Mouse (Mus musculus) cerebral cortex, adult 2 months (tissue): Measurements from ENCODE around the gene Gpd1l.

Experiments used
- WGBS: fragments of 180-500 bp; shearing (Covaris S2); methylation state at CpG from one replicate; pipeline ENCODE4 v1.1.7; 2018; 5-methylcytosine and 5-hydroxymethylcytosine counted together

Gene Gpd1l

GRCm38 (mm10) chr9:114930464-114931090 lies 3.2 kb downstream of the Gpd1l start:
- 52% methylated on average over 9 of the region's 9 CpGs for WGBS

DNA sequence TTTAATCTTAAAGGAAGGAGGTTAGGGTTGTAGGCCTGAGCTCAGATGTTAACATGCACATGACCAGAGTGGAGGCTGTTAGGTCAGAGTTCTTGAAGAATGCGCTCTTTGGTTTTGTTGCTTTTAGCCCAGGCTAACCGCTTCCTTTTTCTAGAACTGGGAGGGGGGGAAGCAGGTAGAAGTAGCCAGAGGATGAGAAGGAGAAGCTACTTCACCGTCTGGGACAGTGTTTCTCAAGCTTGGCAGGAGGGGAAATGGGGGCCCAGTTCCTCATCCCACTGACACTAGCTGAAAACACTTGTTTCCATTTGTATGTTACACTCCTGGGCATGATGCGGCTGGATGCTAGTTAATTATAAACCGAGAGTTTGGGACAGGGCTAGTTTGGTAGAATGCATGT lies 8.2 kb downstream of the Gpd1l start:
- WGBS: 82% methylated on average over 5 of the region's 5 CpGs

DNA sequence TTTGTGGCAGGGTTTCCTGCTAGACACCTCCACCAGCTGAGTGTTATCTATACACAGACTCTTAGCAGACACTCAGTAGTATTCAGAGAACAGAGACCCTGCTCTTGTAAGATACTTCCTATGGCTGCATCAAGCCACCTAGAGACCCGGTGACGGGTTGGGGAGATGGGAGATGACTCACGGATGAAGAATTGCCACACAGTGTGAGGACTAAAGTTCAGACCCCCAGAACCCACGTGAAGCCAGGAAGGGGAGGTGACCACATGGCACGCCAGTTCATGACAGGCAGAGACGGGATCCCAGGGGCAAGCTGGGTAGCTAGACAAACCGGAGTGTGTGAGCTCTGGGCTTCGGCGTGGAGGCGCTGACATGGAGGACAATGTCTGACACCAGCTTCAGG lies 8.7 kb downstream of the Gpd1l start:
- WGBS: 84% methylated on average over 10 of the region's 10 CpGs

DNA sequence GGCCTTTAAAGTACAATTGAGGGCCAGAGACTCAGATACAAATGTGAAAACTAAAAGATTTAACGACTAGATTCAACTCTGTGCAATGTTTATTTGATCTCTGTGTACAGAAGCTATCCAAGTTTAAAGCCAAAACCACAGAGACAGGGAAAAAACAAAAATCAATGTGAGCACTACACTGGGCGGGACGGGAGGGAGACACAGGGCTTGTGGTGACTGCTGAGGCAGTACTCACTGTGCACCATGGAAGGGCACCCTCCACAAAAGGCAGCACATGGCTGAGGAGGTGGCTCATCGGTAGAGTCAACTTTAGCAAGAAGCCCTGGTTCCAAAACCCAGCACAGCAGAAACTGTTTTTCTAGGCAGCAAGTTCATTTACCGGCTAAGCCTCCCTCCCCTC lies 9.3 kb downstream of the Gpd1l start:
- 36% methylated on average over 5 of the region's 5 CpGs for WGBS

GRCm38 (mm10) chr9:114922209-114922608 lies 11.6 kb downstream of the Gpd1l start:
- WGBS: 90% methylated on average over 5 of the region's 5 CpGs

DNA sequence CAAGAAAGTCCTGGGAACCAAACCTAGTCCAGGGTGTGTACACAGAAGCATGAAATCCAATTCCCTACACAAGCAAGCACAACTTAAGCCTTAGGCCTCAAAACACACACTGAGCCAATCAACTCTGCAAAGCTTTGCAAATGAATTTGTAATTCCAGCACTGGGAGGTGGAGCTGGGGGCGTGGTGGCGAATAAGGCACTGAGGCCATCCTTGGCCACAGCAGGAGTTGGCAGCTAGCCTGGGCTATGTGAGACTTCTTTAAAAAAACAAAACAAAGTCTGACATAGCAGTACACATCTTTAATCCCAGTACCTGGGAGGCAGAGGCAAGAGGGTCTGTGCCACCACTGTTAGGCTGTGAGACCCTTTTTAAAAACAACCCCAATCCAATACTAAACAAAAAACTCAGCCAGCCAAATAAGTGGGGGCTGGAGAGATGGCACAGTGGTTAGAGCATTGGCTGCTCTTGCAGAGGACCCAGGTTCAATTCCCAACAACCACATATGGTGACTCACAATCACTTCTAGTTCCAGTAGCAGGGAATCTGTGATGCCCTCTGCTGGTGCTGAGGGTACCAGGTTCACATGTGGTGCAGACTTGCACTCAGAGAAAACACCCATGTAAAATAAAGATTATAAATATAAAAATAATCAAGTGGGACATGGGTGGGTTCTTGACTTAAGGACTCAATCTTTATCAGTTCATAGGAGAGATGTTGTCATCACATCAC lies 12.3 kb downstream of the Gpd1l start:
- WGBS: 71% methylated on average over 2 of the region's 2 CpGs

GRCm38 (mm10) chr9:114920569-114920968 lies 13.2 kb downstream of the Gpd1l start:
- WGBS: 85% methylated on average over 9 of the region's 9 CpGs

- WGBS: 40% methylated on average over 18 of the region's 18 CpGs
Measured at GRCm38 (mm10) chr9:114912680-114913649, 20.8 kb downstream of the Gpd1l start.

GRCm38 (mm10) chr9:114907509-114907908 lies 26.3 kb downstream of the Gpd1l start:
- WGBS: 83% methylated on average over 7 of the region's 7 CpGs

DNA sequence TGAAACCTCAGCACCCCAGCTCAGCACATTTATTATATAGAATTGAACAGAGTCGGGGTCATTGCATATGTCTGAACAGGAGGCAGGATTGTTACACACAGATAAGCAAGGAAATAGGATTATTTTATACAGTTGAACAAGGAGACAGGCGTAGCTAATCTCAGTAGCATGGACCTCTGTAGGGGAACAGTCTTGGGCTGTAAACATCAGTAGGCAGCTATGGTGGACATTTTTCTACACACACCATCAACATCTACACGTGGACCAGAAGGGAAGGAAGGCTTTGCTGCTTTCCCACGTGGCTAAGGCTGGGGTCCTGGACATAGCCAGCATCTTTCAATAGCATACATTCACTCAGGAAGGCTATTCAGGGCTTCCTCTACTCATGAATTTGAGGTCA lies 37.9 kb downstream of the Gpd1l start:
- WGBS: 82% methylated on average over 4 of the region's 4 CpGs

DNA sequence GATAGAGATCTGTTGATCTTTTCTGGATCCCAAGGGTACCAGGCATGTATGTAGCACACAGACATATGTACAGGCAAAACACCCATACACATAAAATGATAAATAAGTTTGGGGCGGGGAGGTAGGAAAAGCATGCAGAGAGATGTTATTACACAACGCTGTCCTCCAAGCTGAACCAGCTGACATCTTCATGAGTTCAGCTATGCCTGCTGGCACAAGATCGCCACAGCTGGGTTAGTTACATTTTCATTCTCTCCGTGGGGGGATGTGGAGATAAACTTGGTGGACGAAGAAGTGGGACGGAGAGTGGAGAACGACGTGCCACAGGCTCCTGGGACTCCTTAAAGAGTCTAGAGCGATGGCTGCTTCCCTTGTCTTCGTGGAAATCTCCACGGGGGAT lies 40.8 kb downstream of the Gpd1l start:
- WGBS: 80% methylated on average over 11 of the region's 11 CpGs

DNA sequence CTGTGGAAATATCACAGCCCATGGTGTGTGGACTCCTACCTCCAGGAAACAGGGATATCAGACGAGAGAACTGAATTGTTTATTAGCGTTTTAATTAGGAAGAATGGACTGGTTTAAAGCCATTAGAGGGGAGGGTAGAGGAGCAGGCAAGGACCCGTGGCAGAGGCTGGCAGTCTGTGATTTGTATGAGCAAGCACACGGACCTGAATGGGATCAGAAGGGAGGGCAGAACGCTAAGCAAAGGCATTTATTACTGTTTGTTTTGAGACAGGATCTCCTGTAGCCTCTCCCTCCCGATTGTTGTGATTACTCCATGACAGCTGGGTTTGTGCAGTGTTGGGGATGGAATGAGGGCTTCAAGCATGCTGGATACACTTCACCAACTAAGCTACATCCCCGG lies 43.4 kb downstream of the Gpd1l start:
- WGBS: 51% methylated on average over 7 of the region's 7 CpGs

- 91% methylated on average over 5 of the region's 5 CpGs for WGBS
Measured at GRCm38 (mm10) chr9:114888856-114889407, 44.9 kb downstream of the Gpd1l start.

DNA sequence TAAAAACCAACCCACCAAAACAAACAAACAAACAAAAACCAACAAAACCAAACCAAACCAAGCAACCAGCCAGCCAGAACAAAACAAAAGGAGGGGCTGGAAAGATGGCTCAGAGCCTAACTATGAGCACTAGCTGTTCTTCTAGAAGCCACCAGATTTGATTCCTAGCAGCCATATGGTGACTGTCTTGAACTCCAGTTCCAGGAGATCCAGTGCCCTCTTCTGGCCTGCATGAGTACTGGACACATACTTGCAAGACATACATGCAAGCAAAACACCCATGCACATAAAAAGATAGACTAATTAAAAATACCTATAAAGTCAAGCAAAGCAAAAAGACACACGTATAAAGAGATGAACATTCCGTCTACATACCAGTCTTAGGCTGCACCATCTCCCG lies 46.1 kb downstream of the Gpd1l start:
- 91% methylated on average over 3 of the region's 3 CpGs for WGBS

DNA sequence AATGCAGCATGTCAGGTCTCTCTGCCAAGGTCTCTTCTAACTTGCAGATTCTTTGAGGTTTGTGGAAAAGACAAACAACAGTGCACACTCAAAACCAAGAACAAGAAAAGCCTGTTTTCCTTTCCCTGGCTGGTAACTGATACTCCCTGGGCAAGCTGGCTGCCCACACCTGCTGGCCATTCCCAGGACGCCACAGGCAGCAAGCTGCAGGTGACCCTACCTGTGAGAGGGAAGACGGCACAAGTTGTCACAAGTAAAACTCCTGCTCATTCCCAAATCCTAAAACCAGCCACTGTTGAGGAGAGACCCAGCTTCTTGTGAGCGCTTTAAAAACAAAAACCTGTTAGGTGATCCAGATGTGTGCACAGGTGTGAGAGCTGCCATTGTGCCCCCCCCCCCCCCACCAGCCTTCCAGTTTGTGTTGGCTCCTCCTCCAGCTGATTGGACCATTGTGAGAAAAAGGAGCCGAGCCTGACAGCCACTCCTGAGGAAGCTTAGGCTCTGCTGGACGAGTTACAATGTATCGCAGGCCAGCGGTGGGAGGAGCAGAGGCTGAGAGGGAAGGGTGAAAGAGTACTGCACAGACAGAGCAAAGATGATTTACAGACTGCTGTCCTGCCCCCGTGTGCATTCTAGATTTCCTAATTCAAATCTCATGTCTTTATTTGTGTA lies 47.7 kb downstream of the Gpd1l start:
- 42% methylated on average over 8 of the region's 8 CpGs for WGBS

DNA sequence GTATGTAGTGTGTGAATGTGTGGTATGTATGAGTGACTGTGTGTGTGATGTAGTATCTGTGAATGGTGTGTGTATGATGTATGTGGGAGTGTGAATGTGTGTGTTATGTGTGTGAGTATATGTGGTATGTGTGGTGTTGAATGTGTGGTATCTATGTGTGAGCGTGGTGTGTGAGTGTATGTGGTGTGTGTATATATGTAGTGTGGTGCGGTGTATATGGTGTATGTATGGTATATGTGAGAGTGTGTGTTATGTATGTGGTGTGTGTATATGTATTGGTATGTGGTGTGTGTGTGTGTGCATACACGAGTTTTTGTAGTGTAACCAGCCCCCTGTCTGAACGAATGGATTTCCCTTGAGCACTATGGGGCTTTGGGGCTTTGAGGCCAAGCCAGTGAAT lies 48.2 kb downstream of the Gpd1l start:
- WGBS: 72% methylated on average over 4 of the region's 4 CpGs

DNA sequence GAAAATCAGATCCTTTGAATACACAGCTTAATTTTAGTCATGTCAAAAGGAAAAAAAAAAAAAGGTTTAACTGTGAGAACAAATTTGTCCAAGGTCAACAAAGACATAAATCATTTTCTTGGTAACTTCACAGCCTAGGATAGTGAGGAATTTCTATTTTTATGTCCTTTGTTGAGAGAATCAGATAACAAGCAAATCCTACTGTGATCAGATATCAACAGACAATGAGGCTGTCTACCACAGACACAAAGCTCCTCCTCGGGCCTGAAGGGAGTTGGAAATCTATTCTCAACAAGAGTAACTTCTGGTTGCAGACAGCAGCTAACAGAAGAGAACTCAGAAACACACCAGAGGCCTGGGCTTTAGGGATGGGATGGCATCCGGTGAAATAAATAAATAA lies 51.8 kb downstream of the Gpd1l start:
- 70% methylated on average over 2 of the region's 2 CpGs for WGBS

DNA sequence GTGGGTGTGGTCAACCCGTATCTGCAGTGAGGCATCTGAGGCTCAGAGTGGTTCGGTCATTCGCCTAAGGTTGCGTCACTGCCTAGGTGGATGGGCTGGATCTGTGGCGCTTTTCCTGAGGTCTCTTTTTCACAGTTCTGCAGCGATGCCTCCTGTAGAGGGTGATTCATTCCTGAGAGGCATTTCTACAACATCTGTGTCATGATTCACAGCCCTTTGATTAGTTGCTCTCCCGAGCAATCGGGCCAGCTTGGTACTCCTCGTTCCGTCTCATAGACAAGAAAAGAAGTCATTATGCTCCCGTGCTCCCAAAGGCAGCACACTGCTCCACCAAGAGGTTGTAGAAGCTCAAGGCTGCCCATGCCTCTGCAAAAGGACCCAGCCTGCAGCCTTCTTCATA lies 78.5 kb downstream of the Gpd1l start:
- 42% methylated on average over 11 of the region's 11 CpGs for WGBS

GRCm38 (mm10) chr9:114854686-114855085 lies 79.1 kb downstream of the Gpd1l start:
- WGBS: 66% methylated on average over 9 of the region's 9 CpGs

- WGBS: 76% methylated on average over 15 of the region's 15 CpGs
Measured at GRCm38 (mm10) chr9:114853336-114853735, 80.5 kb downstream of the Gpd1l start.

DNA sequence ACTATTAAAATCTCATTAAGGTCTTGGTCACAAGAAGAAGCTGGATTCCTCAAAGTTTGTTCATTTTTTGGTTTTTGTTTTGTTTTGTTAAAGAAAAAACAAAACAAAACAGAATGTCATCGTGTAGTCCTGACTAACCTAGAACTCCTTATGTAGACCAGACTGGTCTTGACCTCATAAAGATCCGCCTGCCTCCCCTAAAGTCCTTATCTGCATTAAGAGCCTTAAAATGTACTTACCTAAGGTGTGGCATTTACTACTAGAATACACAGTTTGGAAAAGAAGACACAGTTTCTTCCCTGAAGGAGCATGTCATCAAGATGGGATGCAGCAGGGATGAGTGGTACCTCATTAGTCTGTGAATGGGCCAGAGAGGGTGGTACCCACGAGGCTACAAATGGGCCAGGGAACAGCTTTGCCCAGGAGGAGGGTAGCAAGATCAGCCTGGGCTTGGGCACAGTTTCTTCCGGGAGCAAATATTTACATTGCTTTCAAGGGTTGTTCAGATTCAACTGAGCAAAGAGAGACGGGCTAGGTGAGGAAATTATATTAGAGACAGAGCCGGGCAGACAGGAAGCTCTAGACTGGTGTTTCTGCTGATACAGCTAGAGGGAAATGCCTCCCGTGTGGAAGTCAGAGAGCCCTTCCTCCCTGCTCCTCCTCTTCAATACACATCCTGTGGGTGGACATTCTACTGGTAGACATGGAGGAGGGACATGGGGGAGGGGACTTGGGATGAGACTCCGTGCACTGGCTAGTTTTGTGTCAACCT lies 82.2 kb downstream of the Gpd1l start:
- WGBS: 80% methylated on average over 8 of the region's 8 CpGs
